Mouse (Mus musculus) hindbrain, embryonic 12.5 days (tissue): Measurements from ENCODE around the gene Prnp. TPM values are rescaled to one million over a fixed set of nuclear protein-coding genes. Genes with fewer than 3 reads are reported as not detected.

Source experiments
- ATAC-seq: fragments of 200-750 bp; cut with Nextera tagmentation; 2 replicates; pipeline ENCODE4 v1.8.0; 2017; ENCODE audit warnings: moderate TSS enrichment; ENCODE audit not compliant: low FRiP score
- H3K27ac ChIP-seq: fragments of 300-500 bp; sonication (generic); 2 replicates; pipeline ENCODE4 v1.5.1; 2016; ENCODE audit warnings: mild to moderate bottlenecking
- H3K27me3 ChIP-seq: fragments of 300-500 bp; sonication (generic); 2 replicates; pipeline ENCODE4 v1.6.1; 2016; ENCODE audit warnings: mild to moderate bottlenecking
- H3K36me3 ChIP-seq: fragments of 300-500 bp; sonication (generic); 2 replicates; pipeline ENCODE4 v1.6.1; 2016; ENCODE audit warnings: mild to moderate bottlenecking
- H3K4me1 ChIP-seq: fragments of 300-500 bp; sonication (generic); 2 replicates; pipeline ENCODE4 v1.6.1; 2016
- H3K4me2 ChIP-seq: fragments of 300-500 bp; sonication (generic); replicated peaks from 2 replicates; pipeline ENCODE4 v1.6.1; 2016; ENCODE audit warnings: mild to moderate bottlenecking
- H3K4me3 ChIP-seq: fragments of 300-500 bp; sonication (generic); 2 replicates; pipeline ENCODE4 v1.5.1; 2016; ENCODE audit warnings: mild to moderate bottlenecking
- H3K9ac ChIP-seq: fragments of 300-500 bp; sonication (generic); 2 replicates; pipeline ENCODE4 v1.6.1; 2016; ENCODE audit warnings: mild to moderate bottlenecking, moderate library complexity
- H3K9me3 ChIP-seq: fragments of 300-500 bp; sonication (generic); replicated peaks from 2 replicates; pipeline ENCODE4 v1.6.1; 2016; ENCODE audit warnings: mild to moderate bottlenecking
- WGBS: fragments of 180-500 bp; shearing (Covaris S2); methylation state at CpG from one replicate; pipeline ENCODE4 v1.1.7; 2016; 5-methylcytosine and 5-hydroxymethylcytosine counted together
- polyA plus RNA-seq: library from polyadenylated mRNA; unstranded; fragments of >200 nt; fragmentation: Nextera tagmentation; extraction: Ambion mirVana; gene quantifications from 2 replicates; pipeline ENCODE4 v1.2.1, GENCODE M21; 2016

The Prnp gene
- polyA plus RNA-seq, 1 experiment from 2014 or later: 62.9 TPM

DNA sequence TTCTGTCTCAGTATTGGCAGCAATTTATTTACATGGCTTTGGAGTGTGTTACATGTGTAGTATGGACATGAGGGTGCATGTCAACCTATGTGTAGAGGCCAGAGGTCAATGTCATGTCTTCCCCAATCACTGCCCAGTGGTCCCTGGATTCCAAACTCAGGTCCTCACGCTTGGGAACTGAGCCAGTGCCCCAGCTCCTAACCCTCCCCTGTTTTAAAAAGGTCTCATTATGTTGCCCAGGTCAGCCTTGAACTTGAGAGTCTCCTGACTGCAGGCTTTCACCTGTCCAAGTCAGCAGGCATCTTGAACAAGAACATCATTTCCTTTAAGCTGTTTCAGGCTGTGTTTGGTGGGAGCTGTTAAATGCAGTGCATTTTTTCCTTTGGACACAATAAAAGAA, 822 bp upstream of the Prnp start:
- Histone ChIP-seq H3K4me2 (peak overlapping the region; percentile 68), H3K27ac (no peak overlapping the region), H3K27me3 (no peaks in the 10 kb centered on the region), H3K9ac (no peak overlapping the region), H3K4me3 (no peak overlapping the region), H3K4me1 (peaks cover 18% of the 10 kb centered on the region), H3K9me3 (no peaks in the 10 kb centered on the region), H3K36me3 (no peaks in the 10 kb centered on the region)
- WGBS: 68% methylated on average over 1 of the region's 1 CpGs
- ATAC-seq: no peak

GRCm38 (mm10) chr2:131910847-131911246, 1.1 kb downstream of the Prnp start:
- Histone ChIP-seq H3K4me2 (peak overlapping the region; percentile 68), H3K4me1 (peaks cover 18% of the 10 kb centered on the region), H3K36me3 (no peaks in the 10 kb centered on the region), H3K27ac (no peak overlapping the region), H3K4me3 (peak overlapping the region; percentile 62), H3K9ac (no peak overlapping the region), H3K9me3 (no peaks in the 10 kb centered on the region), H3K27me3 (no peaks in the 10 kb centered on the region)
- WGBS: 57% methylated on average over 2 of the region's 2 CpGs
- ATAC-seq: no peak

DNA sequence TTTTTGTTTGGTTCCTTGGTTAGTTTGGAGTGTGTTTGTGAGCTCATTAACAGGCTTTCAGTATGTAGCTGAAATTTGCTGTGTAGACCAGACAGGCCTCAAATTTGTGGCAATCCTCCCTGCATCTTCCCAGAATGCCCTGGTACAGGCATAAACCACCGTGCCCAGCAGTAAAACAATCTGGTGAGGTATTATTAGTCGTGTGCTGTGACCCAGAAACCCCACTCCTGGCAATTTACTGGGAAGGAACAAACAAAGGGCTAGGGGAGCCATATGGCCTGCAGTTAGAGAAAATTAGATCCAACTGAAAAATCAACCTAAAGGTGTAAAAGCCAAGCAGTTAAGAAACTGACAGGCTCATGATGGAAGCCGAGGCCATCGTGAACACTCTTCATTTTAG, 1.6 kb downstream of the Prnp start:
- H3K4me1 ChIP-seq: peaks cover 18% of the 10 kb centered on the region
- no peaks in the 10 kb centered on the region for H3K9me3 ChIP-seq
- no peak overlapping the region for H3K9ac ChIP-seq
- H3K4me2 ChIP-seq: peak overlapping the region; percentile 68
- H3K4me3 ChIP-seq: peak overlapping the region; percentile 62
- H3K27ac ChIP-seq: no peak overlapping the region
- ATAC-seq: no peak
- 0 out of 2 replicates have a peak, but pooled peaks cover 1% of the 10 kb centered on the region for H3K36me3 ChIP-seq
- H3K27me3 ChIP-seq: no peaks in the 10 kb centered on the region
- WGBS: 40% methylated on average over 4 of the region's 4 CpGs

- ATAC-seq: no peak
- Histone ChIP-seq H3K27ac (no peak overlapping the region), H3K4me1 (peaks cover 18% of the 10 kb centered on the region), H3K9ac (no peak overlapping the region), H3K36me3 (peaks cover 6% of the 10 kb centered on the region; the same call in 1 of the 2 replicates), H3K9me3 (no peaks in the 10 kb centered on the region), H3K27me3 (no peaks in the 10 kb centered on the region), H3K4me3 (no peak overlapping the region), H3K4me2 (peak overlapping the region; percentile 68; the same call in 1 of the 2 replicates)
- 84% methylated on average over 8 of the region's 8 CpGs for WGBS
Observed at GRCm38 (mm10) chr2:131912526-131913258, 3.0 kb downstream of the Prnp start.

DNA sequence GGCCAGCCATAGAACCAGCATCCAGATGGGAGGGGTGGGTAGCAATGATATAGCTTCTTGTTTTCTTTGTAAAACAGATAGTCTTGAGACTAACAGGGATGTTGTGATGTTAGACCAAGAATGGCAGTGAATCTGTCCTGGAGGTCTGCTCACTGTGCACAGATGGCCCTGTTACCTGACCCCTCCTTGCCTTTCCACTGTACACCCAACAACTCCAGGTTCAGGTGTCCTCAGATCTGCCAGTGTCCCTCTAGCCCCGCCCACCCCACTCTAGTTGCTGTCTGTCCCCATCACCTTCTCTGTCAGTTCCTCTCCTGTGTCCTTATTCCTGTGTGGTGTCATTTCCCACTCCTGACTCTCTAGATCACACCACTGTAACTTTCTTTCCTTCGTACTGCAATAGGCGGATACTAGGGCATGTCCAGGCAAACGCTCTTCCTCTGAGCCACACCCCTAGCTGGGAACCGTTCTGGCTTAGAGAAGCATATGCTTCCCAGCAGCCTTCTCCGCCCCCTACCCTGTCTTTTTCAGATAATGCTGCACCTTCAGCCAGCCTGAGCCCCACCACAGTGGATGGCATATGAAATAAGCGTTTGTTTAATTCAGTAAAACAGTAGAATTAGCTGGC, 22.7 kb downstream of the Prnp start:
- H3K27me3 ChIP-seq: no peaks in the 10 kb centered on the region
- H3K9me3 ChIP-seq: no peaks in the 10 kb centered on the region
- H3K27ac ChIP-seq: no peak overlapping the region
- H3K4me2 ChIP-seq: no peak overlapping the region
- no peak overlapping the region for H3K4me3 ChIP-seq
- WGBS: 75% methylated on average over 7 of the region's 7 CpGs
- ATAC-seq: no peak
- H3K4me1 ChIP-seq: peaks cover 8% of the 10 kb centered on the region; the same call in 1 of the 2 replicates
- H3K36me3 ChIP-seq: peaks cover 11% of the 10 kb centered on the region
- no peak overlapping the region for H3K9ac ChIP-seq

- peaks cover 13% of the 10 kb centered on the region for H3K36me3 ChIP-seq
- WGBS: 41% methylated on average over 6 of the region's 6 CpGs
- no peaks in the 10 kb centered on the region for H3K9me3 ChIP-seq
- H3K4me3 ChIP-seq: no peak overlapping the region
- H3K27me3 ChIP-seq: no peaks in the 10 kb centered on the region
- no peak overlapping the region for H3K9ac ChIP-seq
- ATAC-seq: no peak
- H3K4me2 ChIP-seq: no peak overlapping the region
- no peak overlapping the region for H3K27ac ChIP-seq
- H3K4me1 ChIP-seq: peaks cover 8% of the 10 kb centered on the region; the same call in 1 of the 2 replicates
Observed at GRCm38 (mm10) chr2:131933013-131933412, 23.3 kb downstream of the Prnp start.

DNA sequence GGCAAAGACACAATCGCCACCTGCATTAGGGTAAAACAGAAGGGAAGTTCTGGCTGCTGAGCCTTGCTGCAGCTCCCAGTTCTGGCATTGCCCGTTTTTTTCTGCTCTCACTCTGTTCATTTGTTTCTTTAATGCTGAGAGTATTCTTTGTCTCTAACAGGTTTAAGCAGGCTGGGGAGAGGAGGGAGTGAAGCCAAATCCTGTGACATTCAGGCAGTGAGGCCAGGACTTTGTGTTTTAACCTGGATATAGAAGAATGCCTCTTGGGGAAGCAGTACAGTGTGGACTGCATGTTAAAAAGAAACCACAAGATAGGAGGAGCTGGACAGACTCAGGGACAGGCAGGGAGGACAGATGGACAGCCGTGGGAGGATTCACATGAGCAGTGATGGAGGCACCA, 23.9 kb downstream of the Prnp start:
- no peaks in the 10 kb centered on the region for H3K9me3 ChIP-seq
- no peak for ATAC-seq
- H3K36me3 ChIP-seq: peaks cover 13% of the 10 kb centered on the region
- peaks cover 8% of the 10 kb centered on the region; the same call in 1 of the 2 replicates for H3K4me1 ChIP-seq
- H3K27ac ChIP-seq: no peak overlapping the region
- H3K27me3 ChIP-seq: no peaks in the 10 kb centered on the region
- H3K9ac ChIP-seq: no peak overlapping the region
- no peak overlapping the region for H3K4me3 ChIP-seq
- 56% methylated on average over 3 of the region's 3 CpGs for WGBS
- no peak overlapping the region for H3K4me2 ChIP-seq

GRCm38 (mm10) chr2:131934243-131934642, 24.5 kb downstream of the Prnp start:
- Histone ChIP-seq H3K4me1 (peaks cover 8% of the 10 kb centered on the region; the same call in 1 of the 2 replicates), H3K9me3 (no peaks in the 10 kb centered on the region), H3K4me2 (no peak overlapping the region), H3K27ac (no peak overlapping the region), H3K4me3 (no peak overlapping the region), H3K9ac (no peak overlapping the region), H3K36me3 (peaks cover 13% of the 10 kb centered on the region), H3K27me3 (no peaks in the 10 kb centered on the region)
- ATAC-seq: no peak
- 90% methylated on average over 2 of the region's 2 CpGs for WGBS

GRCm38 (mm10) chr2:131935390-131936105, 25.8 kb downstream of the Prnp start:
- H3K27ac ChIP-seq: no peak overlapping the region
- no peak overlapping the region for H3K9ac ChIP-seq
- peaks cover 8% of the 10 kb centered on the region; the same call in 1 of the 2 replicates for H3K4me1 ChIP-seq
- WGBS: 81% methylated on average over 10 of the region's 10 CpGs
- no peaks in the 10 kb centered on the region for H3K9me3 ChIP-seq
- no peaks in the 10 kb centered on the region for H3K27me3 ChIP-seq
- no peak overlapping the region for H3K4me3 ChIP-seq
- H3K4me2 ChIP-seq: no peak overlapping the region
- H3K36me3 ChIP-seq: peaks cover 13% of the 10 kb centered on the region
- no peak for ATAC-seq

GRCm38 (mm10) chr2:131936410-131936809, 26.7 kb downstream of the Prnp start:
- Histone ChIP-seq H3K27me3 (no peaks in the 10 kb centered on the region), H3K36me3 (peaks cover 13% of the 10 kb centered on the region), H3K4me1 (peaks cover 8% of the 10 kb centered on the region; the same call in 1 of the 2 replicates), H3K9me3 (no peaks in the 10 kb centered on the region), H3K4me3 (no peak overlapping the region), H3K4me2 (no peak overlapping the region), H3K27ac (no peak overlapping the region), H3K9ac (no peak overlapping the region)
- 96% methylated on average over 10 of the region's 10 CpGs for WGBS
- ATAC-seq: no peak

GRCm38 (mm10) chr2:131939404-131940111, 29.8 kb downstream of the Prnp start:
- H3K27me3 ChIP-seq: no peaks in the 10 kb centered on the region
- H3K4me3 ChIP-seq: no peak overlapping the region
- no peaks in the 10 kb centered on the region for H3K9me3 ChIP-seq
- peaks cover 13% of the 10 kb centered on the region for H3K36me3 ChIP-seq
- ATAC-seq: no peak
- H3K4me1 ChIP-seq: no peaks in the 10 kb centered on the region
- WGBS: 45% methylated on average over 8 of the region's 8 CpGs
- no peak overlapping the region for H3K9ac ChIP-seq
- H3K27ac ChIP-seq: no peak overlapping the region
- H3K4me2 ChIP-seq: no peak overlapping the region

DNA sequence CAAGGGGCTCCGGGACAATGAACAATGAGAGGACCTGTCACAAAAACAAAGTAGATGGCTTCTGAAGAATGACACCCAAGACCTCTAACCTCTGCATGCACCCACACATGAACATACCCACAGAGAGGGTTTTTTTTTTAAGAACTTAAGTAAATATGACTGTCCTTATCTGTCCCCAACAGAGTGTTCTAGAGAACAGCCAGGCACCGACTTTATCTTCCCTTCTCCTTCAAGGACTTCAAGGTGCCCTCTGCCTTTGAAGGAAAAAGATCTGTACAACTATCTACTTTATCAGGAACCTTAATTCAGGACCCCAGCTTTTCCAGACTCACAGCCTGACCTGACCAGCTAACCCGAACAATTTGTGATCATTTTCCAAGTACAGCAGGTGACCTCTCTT, 30.8 kb downstream of the Prnp start:
- H3K4me1 ChIP-seq: no peaks in the 10 kb centered on the region
- H3K4me3 ChIP-seq: no peak overlapping the region
- WGBS: 84% methylated on average over 3 of the region's 3 CpGs
- no peaks in the 10 kb centered on the region for H3K9me3 ChIP-seq
- H3K4me2 ChIP-seq: no peak overlapping the region
- H3K9ac ChIP-seq: no peak overlapping the region
- H3K27ac ChIP-seq: no peak overlapping the region
- H3K27me3 ChIP-seq: no peaks in the 10 kb centered on the region
- no peak for ATAC-seq
- H3K36me3 ChIP-seq: peaks cover 13% of the 10 kb centered on the region
